Mouse (Mus musculus) testis, adult 2 months (tissue): ENCODE data around the gene Gzma.

Experiments
- CTCF ChIP-seq: fragments of 200-500 bp; IDR thresholded peaks from 2 replicates; pipeline ENCODE4 v1.5.1; 2012; ENCODE audit warnings: low read depth, mild to moderate bottlenecking, inconsistent platforms, low read length, moderate library complexity; ENCODE audit not compliant: control insufficient read depth, insufficient read depth, insufficient replicate concordance
- POLR2A ChIP-seq: fragments of 200-500 bp; IDR thresholded peaks from 2 replicates; pipeline ENCODE4 v1.6.1; 2012; ENCODE audit warnings: low read depth, mild to moderate bottlenecking, inconsistent platforms, low read length, moderate library complexity; ENCODE audit not compliant: control insufficient read depth

GRCm38 (mm10) chr13:113090489-113090888, 10.3 kb downstream of the Gzma start:
- TF ChIP-seq CTCF (no peak), POLR2A (no peak)
